Mouse (Mus musculus) liver, embryonic 11.5 days (tissue): ENCODE measurements around the gene Phactr4. TPM values are rescaled to one million over a fixed set of nuclear protein-coding genes. Genes with fewer than 3 reads are reported as not detected.

Source experiments
- ATAC-seq: fragments of 200-750 bp; cut with Nextera tagmentation; replicated peaks from 2 replicates; pipeline ENCODE4 v1.8.0; 2017; ENCODE audit warnings: moderate number of reproducible peaks, mild to moderate bottlenecking, moderate TSS enrichment, moderate library complexity; ENCODE audit not compliant: low FRiP score
- DNase-seq: peaks from one replicate; pipeline ENCODE4 v3.0.0-alpha.2; 2017; ENCODE audit warnings: low spot score
- H3K27ac ChIP-seq: fragments of 300-500 bp; sonication (generic); 2 replicates; pipeline ENCODE4 v1.5.1; 2014; ENCODE audit warnings: mild to moderate bottlenecking, low read depth, low read length, control low read depth
- H3K27me3 ChIP-seq: fragments of 300-500 bp; sonication (generic); replicated peaks from 2 replicates; pipeline ENCODE4 v1.6.1; 2014; ENCODE audit warnings: low read length, mixed read lengths; ENCODE audit not compliant: control insufficient read depth, insufficient read depth
- H3K36me3 ChIP-seq: fragments of 300-500 bp; sonication (generic); 2 replicates; pipeline ENCODE4 v1.6.1; 2014; ENCODE audit warnings: mild to moderate bottlenecking, low read length, moderate library complexity, mixed read lengths; ENCODE audit not compliant: control insufficient read depth, insufficient read depth
- H3K4me1 ChIP-seq: fragments of 300-500 bp; sonication (generic); replicated peaks from 2 replicates; pipeline ENCODE4 v1.6.1; 2014; ENCODE audit warnings: low read length, mixed read lengths; ENCODE audit not compliant: control insufficient read depth, insufficient read depth
- H3K4me2 ChIP-seq: fragments of 300-500 bp; sonication (generic); 2 replicates; pipeline ENCODE4 v1.6.1; 2014; ENCODE audit warnings: mild to moderate bottlenecking, control low read depth, moderate library complexity
- H3K4me3 ChIP-seq: fragments of 300-500 bp; sonication (generic); 2 replicates; pipeline ENCODE4 v1.5.1; 2014; ENCODE audit warnings: low read depth, low read length, control low read depth
- H3K9ac ChIP-seq: fragments of 300-500 bp; sonication (generic); 2 replicates; pipeline ENCODE4 v1.6.1; 2014; ENCODE audit warnings: low read depth, low read length, control low read depth
- H3K9me3 ChIP-seq: fragments of 300-500 bp; sonication (generic); 2 replicates; pipeline ENCODE4 v1.6.1; 2016; ENCODE audit warnings: low read length, inconsistent platforms, mixed read lengths; ENCODE audit not compliant: control insufficient read depth
- WGBS: fragments of 180-500 bp; shearing (Covaris S2); extraction: QIAGEN DNeasy Blood & Tissue Kit; methylation state at CpG from one replicate; pipeline ENCODE4 v1.1.7; 2014; 5-methylcytosine and 5-hydroxymethylcytosine counted together
- microRNA-seq: library from miRNA; unstranded; fragments of <30 nt; microRNA quantifications from one replicate; pipeline ENCODE4, GENCODE M21; 2017; ENCODE audit warnings: borderline number of aligned reads
- polyA plus RNA-seq: library from polyadenylated mRNA; unstranded; fragments of >200 nt; fragmentation: Nextera tagmentation; extraction: Ambion mirVana; gene quantifications from 2 replicates; pipeline ENCODE4 v1.2.1, GENCODE M21; 2014

The Phactr4 gene
- polyA plus RNA-seq, 1 experiment from 2014 or later: 32.4 TPM

DNA sequence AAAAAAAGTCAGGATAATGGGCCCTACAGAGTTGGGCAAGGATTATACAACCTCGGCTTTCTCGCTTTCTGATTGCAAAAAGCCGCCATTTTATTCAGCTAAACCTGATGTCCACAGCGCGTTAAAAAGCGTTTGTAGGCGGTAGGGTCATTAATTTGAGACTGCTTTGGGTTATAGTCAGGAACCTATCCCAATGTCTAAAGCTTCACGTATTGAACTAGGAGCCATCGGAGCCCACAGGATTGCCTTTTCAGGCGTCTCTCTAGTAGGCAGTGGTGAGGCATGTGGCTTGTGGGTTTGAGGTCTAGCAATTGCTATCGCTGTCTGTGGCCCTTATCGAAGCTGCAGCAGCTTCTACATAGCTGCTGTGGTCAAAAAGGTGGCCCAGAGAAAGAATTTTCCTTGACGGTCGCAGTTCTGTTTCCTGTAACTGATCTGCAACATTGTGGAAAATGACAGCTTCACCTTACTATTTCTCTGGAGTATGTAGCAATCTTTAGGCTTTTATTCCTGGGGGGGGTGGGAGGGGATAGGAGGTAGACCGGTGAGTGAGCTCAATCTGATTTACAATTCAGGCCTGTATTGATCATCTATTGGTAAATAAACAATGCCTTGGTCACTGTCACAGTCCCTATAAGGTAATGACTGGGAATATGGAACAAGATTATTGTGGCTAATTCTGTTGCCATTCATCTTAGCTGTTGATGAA lies 113.0 kb downstream of the Phactr4 start:
- H3K4me2 ChIP-seq: peak overlapping the region; percentile 86
- DNase-seq: no peak
- ATAC-seq: no peak
- peak overlapping the region; percentile 91 for H3K27ac ChIP-seq
- WGBS: under 1% methylated on average over 15 of the region's 15 CpGs
- H3K9ac ChIP-seq: peak overlapping the region; percentile 92
- peaks cover 19% of the 10 kb centered on the region for H3K36me3 ChIP-seq
- H3K27me3 ChIP-seq: no peaks in the 10 kb centered on the region
- peak overlapping the region; percentile 65 for H3K4me3 ChIP-seq
- no peaks in the 10 kb centered on the region for H3K9me3 ChIP-seq
- H3K4me1 ChIP-seq: peaks cover 16% of the 10 kb centered on the region

DNA sequence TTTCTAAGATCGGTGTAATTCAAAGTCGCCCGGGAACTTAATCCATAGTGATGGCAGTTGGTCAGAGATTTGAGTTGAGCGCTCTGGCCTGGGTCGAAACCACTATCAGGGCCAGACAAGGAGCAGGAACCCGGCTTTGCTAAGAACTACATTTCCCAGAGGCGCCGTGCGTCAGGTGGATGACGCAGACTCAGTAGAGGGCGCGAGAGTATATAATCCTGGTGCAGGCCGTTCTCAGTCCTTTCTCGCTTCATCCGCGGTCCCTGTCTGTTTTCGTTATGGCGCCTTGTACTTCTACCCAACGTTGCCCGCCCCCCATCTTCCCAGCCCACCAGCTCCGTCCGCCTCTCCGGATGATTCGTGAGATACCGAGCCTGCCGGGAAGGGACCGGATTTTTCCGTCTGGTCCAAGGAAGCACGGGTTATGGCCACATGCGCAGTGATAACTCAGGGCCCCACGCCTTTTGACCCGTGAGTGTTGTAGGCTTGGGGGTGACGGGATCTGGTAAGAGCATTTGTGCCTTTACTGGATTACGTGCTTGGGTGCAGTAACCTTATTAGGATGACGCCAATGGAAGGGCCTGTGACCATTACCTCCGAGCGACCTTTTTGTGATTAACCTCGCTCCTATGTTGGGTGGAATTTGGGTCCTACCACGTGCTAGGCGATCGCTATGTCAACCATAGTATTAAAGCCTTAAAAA lies 113.7 kb downstream of the Phactr4 start:
- H3K9ac ChIP-seq: peak overlapping the region; percentile 92
- peak; percentile 86 for DNase-seq
- under 1% methylated on average over 41 of the region's 41 CpGs for WGBS
- H3K9me3 ChIP-seq: no peaks in the 10 kb centered on the region
- peak overlapping the region; percentile 86 for H3K4me2 ChIP-seq
- no peaks in the 10 kb centered on the region for H3K27me3 ChIP-seq
- ATAC-seq: peak; percentile 83
- H3K36me3 ChIP-seq: peaks cover 16% of the 10 kb centered on the region
- peak overlapping the region; percentile 91 for H3K27ac ChIP-seq
- H3K4me3 ChIP-seq: peak overlapping the region; percentile 65
- peaks cover 16% of the 10 kb centered on the region for H3K4me1 ChIP-seq

DNA sequence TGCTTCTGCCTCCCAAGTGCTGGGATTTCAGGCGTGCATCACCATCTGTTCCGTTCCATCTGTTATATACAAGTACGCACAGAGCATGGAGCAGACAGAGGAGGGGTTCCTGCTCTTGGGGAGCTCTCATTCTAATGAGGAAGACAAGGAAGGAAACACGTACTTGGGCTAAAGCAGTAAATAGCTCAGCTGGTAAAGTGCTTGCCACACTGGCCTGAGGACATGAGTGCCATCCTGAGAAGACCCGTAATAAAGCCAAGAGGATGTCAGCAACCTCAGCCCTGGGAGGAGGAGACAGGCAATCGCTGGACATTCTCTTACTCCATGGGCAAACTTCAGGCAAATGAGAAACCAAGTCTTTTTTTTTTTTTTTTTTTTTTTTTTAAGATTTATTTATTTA lies 116.3 kb downstream of the Phactr4 start:
- Histone ChIP-seq H3K4me3 (no peak overlapping the region), H3K9ac (no peak overlapping the region), H3K27me3 (no peaks in the 10 kb centered on the region), H3K36me3 (peaks cover 13% of the 10 kb centered on the region), H3K27ac (no peak overlapping the region), H3K9me3 (no peaks in the 10 kb centered on the region), H3K4me2 (no peak overlapping the region), H3K4me1 (peaks cover 22% of the 10 kb centered on the region)
- ATAC-seq (no peak), DNase-seq (no peak)
- WGBS: 71% methylated on average over 6 of the region's 6 CpGs

Small RNAs within 50 kb of the gene (microRNA-seq; reads per million reads assigned to microRNA genes)
- gene Gm25707: not detected

Other genes starting within 250 kb of the Phactr4 start
- 82.6 and 87.3 TPM in 2 replicates for gene Ythdf2, start 210.2 kb downstream of the Phactr4 start, polyA plus RNA-seq
- gene Gmeb1, start 160.9 kb downstream of the Phactr4 start, polyA plus RNA-seq: 25.4 and 26.8 TPM in 2 replicates
- gene Taf12, start 148.1 kb downstream of the Phactr4 start, polyA plus RNA-seq: 80.2 and 83.8 TPM in 2 replicates
- 0.75 and 1.5 TPM in 2 replicates for gene Rab42, start 119.1 kb downstream of the Phactr4 start, polyA plus RNA-seq
- gene Trnau1ap, start 93.0 kb downstream of the Phactr4 start, polyA plus RNA-seq: 80.1 and 89.3 TPM in 2 replicates
- gene Rcc1, start 68.9 kb downstream of the Phactr4 start, polyA plus RNA-seq: 99.8 and 105 TPM in 2 replicates
- 24.6 and 24.7 TPM in 2 replicates for gene Med18, start 41.4 kb upstream of the Phactr4 start, polyA plus RNA-seq
- gene Sesn2, start 88.0 kb upstream of the Phactr4 start, polyA plus RNA-seq: 10.2 and 10.5 TPM in 2 replicates
- 1,813 and 1,952 TPM in 2 replicates for gene Atpif1, start 111.2 kb upstream of the Phactr4 start, polyA plus RNA-seq
- 241 and 245 TPM in 2 replicates for gene Dnajc8, start 113.1 kb upstream of the Phactr4 start, polyA plus RNA-seq
- 0.73 and 0.85 TPM in 2 replicates for gene Ptafr, start 141.6 kb upstream of the Phactr4 start, polyA plus RNA-seq
- 28.3 and 29.7 TPM in 2 replicates for gene Eya3, start 216.5 kb upstream of the Phactr4 start, polyA plus RNA-seq